Mouse (Mus musculus) spleen, adult 2 months (tissue): ENCODE data around the gene Cdon. TPM values are rescaled to one million over a fixed set of nuclear protein-coding genes. Genes with fewer than 3 reads are reported as not detected.

ENCODE experiments used
- DNase-seq, 2 experiments: peaks; one replicate each; pipeline versions ENCODE4 v3.0.0 to v3.0.0-alpha.2; 2012 to 2021; ENCODE audit warnings: low spot score in 2 of 2, low read depth in 1 of 2
- H3K27ac ChIP-seq: fragments of 200-500 bp; 2 replicates; pipeline ENCODE4 v1.5.1; 2012; ENCODE audit warnings: low read length, inconsistent platforms; ENCODE audit not compliant: insufficient read depth
- H3K27me3 ChIP-seq: fragments of 200-500 bp; 2 replicates; pipeline ENCODE4 v1.6.1; 2012; ENCODE audit warnings: mild to moderate bottlenecking, moderate library complexity, low read length, inconsistent platforms; ENCODE audit not compliant: control insufficient read depth, insufficient read depth
- H3K36me3 ChIP-seq: fragments of 200-500 bp; 2 replicates; pipeline ENCODE4 v1.6.1; 2012; ENCODE audit warnings: mild to moderate bottlenecking, low read length, inconsistent platforms; ENCODE audit not compliant: control insufficient read depth, insufficient read depth
- H3K4me1 ChIP-seq: fragments of 200-500 bp; 2 replicates; pipeline ENCODE4 v1.6.1; 2011; ENCODE audit warnings: inconsistent platforms; ENCODE audit not compliant: control insufficient read depth, insufficient read depth, insufficient read length
- H3K4me3 ChIP-seq: fragments of 200-500 bp; 2 replicates; pipeline ENCODE4 v1.5.1; 2011; ENCODE audit warnings: mild to moderate bottlenecking, inconsistent platforms; ENCODE audit not compliant: insufficient read depth, insufficient read length; ENCODE audit errors: extremely low read depth
- CTCF ChIP-seq: fragments of 200-500 bp; IDR thresholded peaks from 2 replicates; pipeline ENCODE4 v1.5.1; 2011; ENCODE audit warnings: mild to moderate bottlenecking, inconsistent platforms; ENCODE audit not compliant: insufficient read depth, insufficient read length, insufficient replicate concordance; ENCODE audit errors: extremely low read depth
- POLR2A ChIP-seq: fragments of 200-500 bp; IDR thresholded peaks from 2 replicates; pipeline ENCODE4 v1.6.1; 2011; ENCODE audit warnings: low read depth, low read length, inconsistent platforms
- WGBS: fragments of 180-500 bp; shearing (Covaris S2); methylation state at CpG from one replicate; pipeline ENCODE4 v1.1.7; 2018; 5-methylcytosine and 5-hydroxymethylcytosine counted together
- polyA plus RNA-seq: library from polyadenylated mRNA; depleted of rRNA; stranded (reverse); fragments of >200 nt; gene quantifications from 2 replicates; pipeline ENCODE4 v1.2.3, GENCODE M21; 2012

Cdon gene
- polyA plus RNA-seq, 1 experiment, result 2.4 TPM

- TF ChIP-seq CTCF, result no peak
- no peak for TF ChIP-seq POLR2A
- Histone ChIP-seq H3K36me3 (no peaks in the 10 kb centered on the region; the same call in 1 of the 2 replicates), H3K27me3 (no peaks in the 10 kb centered on the region), H3K27ac (no peak overlapping the region), H3K4me3 (no peak overlapping the region), H3K4me1 (no peaks in the 10 kb centered on the region)
- DNase-seq, result no peak
- 76% methylated on average over 8 of the region's 8 CpGs for WGBS
Measured at GRCm38 (mm10) chr9:35444512-35444886, 23.6 kb downstream of the Cdon start.

- no peak overlapping the region for H3K27ac ChIP-seq
- H3K36me3 ChIP-seq, result no peaks in the 10 kb centered on the region; the same call in 1 of the 2 replicates
- H3K27me3 ChIP-seq, result no peaks in the 10 kb centered on the region
- DNase-seq, result no peak
- no peaks in the 10 kb centered on the region for H3K4me1 ChIP-seq
- 75% methylated on average over 4 of the region's 4 CpGs for WGBS
- TF ChIP-seq CTCF (no peak), POLR2A (no peak)
- no peak overlapping the region for H3K4me3 ChIP-seq
Measured at GRCm38 (mm10) chr9:35446916-35447315, 26.0 kb downstream of the Cdon start.

- WGBS, result 88% methylated on average over 6 of the region's 6 CpGs
- Histone ChIP-seq H3K4me1 (no peaks in the 10 kb centered on the region), H3K36me3 (peaks cover 2% of the 10 kb centered on the region; the same call in 1 of the 2 replicates), H3K27me3 (no peaks in the 10 kb centered on the region), H3K4me3 (no peak overlapping the region), H3K27ac (no peak overlapping the region)
- TF ChIP-seq POLR2A (no peak), CTCF (no peak)
- DNase-seq, result no peak
Measured at GRCm38 (mm10) chr9:35453311-35453710, 32.4 kb downstream of the Cdon start.

GRCm38 (mm10) chr9:35459594-35459993, 38.7 kb downstream of the Cdon start:
- WGBS, result 44% methylated on average over 8 of the region's 8 CpGs
- no peak overlapping the region for H3K4me3 ChIP-seq
- TF ChIP-seq POLR2A (no peak), CTCF (no peak)
- H3K36me3 ChIP-seq, result peaks cover 3% of the 10 kb centered on the region; the same call in 1 of the 2 replicates
- no peaks in the 10 kb centered on the region for H3K27me3 ChIP-seq
- no peak for DNase-seq
- H3K27ac ChIP-seq, result no peak overlapping the region
- no peaks in the 10 kb centered on the region for H3K4me1 ChIP-seq

GRCm38 (mm10) chr9:35467264-35467817, 46.4 kb downstream of the Cdon start:
- H3K27me3 ChIP-seq, result no peaks in the 10 kb centered on the region
- TF ChIP-seq CTCF (no peak), POLR2A (no peak)
- H3K27ac ChIP-seq, result no peak overlapping the region
- no peak for DNase-seq
- no peaks in the 10 kb centered on the region for H3K4me1 ChIP-seq
- 80% methylated on average over 8 of the region's 8 CpGs for WGBS
- no peaks in the 10 kb centered on the region for H3K36me3 ChIP-seq
- H3K4me3 ChIP-seq, result no peak overlapping the region

GRCm38 (mm10) chr9:35468913-35469312, 48.0 kb downstream of the Cdon start:
- DNase-seq, result no peak
- H3K27me3 ChIP-seq, result no peaks in the 10 kb centered on the region
- no peaks in the 10 kb centered on the region for H3K36me3 ChIP-seq
- H3K4me3 ChIP-seq, result no peak overlapping the region
- H3K27ac ChIP-seq, result no peak overlapping the region
- TF ChIP-seq CTCF (no peak), POLR2A (no peak)
- H3K4me1 ChIP-seq, result no peaks in the 10 kb centered on the region

GRCm38 (mm10) chr9:35474104-35474724, 53.3 kb downstream of the Cdon start:
- 96% methylated on average over 10 of the region's 10 CpGs for WGBS

More at GRCm38 (mm10) chr9:35474104-35474724, 53.3 kb downstream of the Cdon start:
- H3K36me3 ChIP-seq, result no peaks in the 10 kb centered on the region
- no peak overlapping the region for H3K27ac ChIP-seq
- DNase-seq, result no peak
- peaks cover 7% of the 10 kb centered on the region; the same call in 1 of the 2 replicates for H3K4me1 ChIP-seq
- TF ChIP-seq CTCF (no peak), POLR2A (no peak)
- H3K4me3 ChIP-seq, result no peak overlapping the region
- H3K27me3 ChIP-seq, result no peaks in the 10 kb centered on the region
